Mouse (Mus musculus): ENCODE data around the gene Dhcr24. TPM values are rescaled to one million over a fixed set of nuclear protein-coding genes. Genes with fewer than 3 reads are reported as not detected.

The Dhcr24 gene
- polyA plus RNA-seq, 2 experiments from 2014 or later, result 4.5 to 7.7 TPM

Other genes with a start within 250 kb of the Dhcr24 start
- 1 to 10 TPM; 7.2 to 8.5 TPM for gene Usp24, start 244.8 kb upstream of the Dhcr24 start, polyA plus RNA-seq (2017; shearing (Covaris generic))
- not detected for gene Pcsk9, start 96.7 kb upstream of the Dhcr24 start, polyA plus RNA-seq (2017; shearing (Covaris generic))
- not detected for gene Bsnd, start 68.8 kb upstream of the Dhcr24 start, polyA plus RNA-seq (2017; shearing (Covaris generic))
- not detected for gene Lexm, start 56.2 kb downstream of the Dhcr24 start, polyA plus RNA-seq (2017; shearing (Covaris generic))
- not detected for gene Ttc22, start 61.4 kb downstream of the Dhcr24 start, polyA plus RNA-seq (2017; shearing (Covaris generic))
- gene Pars2, start 90.0 kb downstream of the Dhcr24 start, polyA plus RNA-seq (2017; shearing (Covaris generic)), result 10 to 100 TPM; 10.6 to 13.0 TPM
- gene Ttc4, start 117.9 kb downstream of the Dhcr24 start, polyA plus RNA-seq (2017; shearing (Covaris generic)), result 10 to 100 TPM; 49.3 to 49.9 TPM
- gene Mroh7, start 169.9 kb downstream of the Dhcr24 start, polyA plus RNA-seq (2017; shearing (Covaris generic)), result not detected
- gene Fam151a, start 172.9 kb downstream of the Dhcr24 start, polyA plus RNA-seq (2017; shearing (Covaris generic)), result not detected
- gene Acot11, start 244.0 kb downstream of the Dhcr24 start, polyA plus RNA-seq (2017; shearing (Covaris generic)), result 1 to 10 TPM; 6.1 to 9.0 TPM

Measured in activated CD4-positive, CD25-positive, alpha-beta regulatory T cell, adult 4 months (primary cell).